Mouse (Mus musculus) heart, embryonic 16.5 days (tissue): Measurements from ENCODE around the gene Crebl2. TPM values are rescaled to one million over a fixed set of nuclear protein-coding genes. Genes with fewer than 3 reads are reported as not detected.

Source experiments
- ATAC-seq: fragments of 200-750 bp; cut with Nextera tagmentation; replicated peaks from 2 replicates; pipeline ENCODE4 v1.8.0; 2017; ENCODE audit warnings: moderate number of reproducible peaks; ENCODE audit not compliant: insufficient read depth, low FRiP score; ENCODE audit errors: extremely low read depth
- H3K27ac ChIP-seq: fragments of 300-500 bp; sonication (generic); 2 replicates; pipeline ENCODE4 v1.5.1; 2014; ENCODE audit warnings: mild to moderate bottlenecking, low read length, control low read depth, moderate library complexity
- H3K27me3 ChIP-seq: fragments of 300-500 bp; sonication (generic); 2 replicates; pipeline ENCODE4 v1.6.1; 2014; ENCODE audit warnings: low read length, mixed read lengths; ENCODE audit not compliant: control insufficient read depth, insufficient read depth
- H3K36me3 ChIP-seq: fragments of 300-500 bp; sonication (generic); 2 replicates; pipeline ENCODE4 v1.6.1; 2014; ENCODE audit not compliant: control insufficient read depth, insufficient read depth
- H3K4me1 ChIP-seq: fragments of 300-500 bp; sonication (generic); 2 replicates; pipeline ENCODE4 v1.6.1; 2014; ENCODE audit warnings: low read length, mixed read lengths; ENCODE audit not compliant: control insufficient read depth, insufficient read depth
- H3K4me2 ChIP-seq: fragments of 300-500 bp; sonication (generic); 2 replicates; pipeline ENCODE4 v1.6.1; 2014; ENCODE audit warnings: low read depth, mild to moderate bottlenecking, control low read depth, low read length
- H3K4me3 ChIP-seq: fragments of 300-500 bp; sonication (generic); 2 replicates; pipeline ENCODE4 v1.5.1; 2014; ENCODE audit warnings: mild to moderate bottlenecking, control low read depth, low read length
- H3K9ac ChIP-seq: fragments of 300-500 bp; sonication (generic); 2 replicates; pipeline ENCODE4 v1.6.1; 2014; ENCODE audit warnings: low read length, control low read depth
- H3K9me3 ChIP-seq: fragments of 300-500 bp; sonication (generic); replicated peaks from 2 replicates; pipeline ENCODE4 v1.6.1; 2016; ENCODE audit warnings: low read length; ENCODE audit not compliant: control insufficient read depth
- WGBS: fragments of 180-500 bp; shearing (Covaris S2); extraction: QIAGEN DNeasy Blood & Tissue Kit; methylation state at CpG from one replicate; pipeline ENCODE4 v1.1.7; 2014; 5-methylcytosine and 5-hydroxymethylcytosine counted together
- polyA plus RNA-seq: library from polyadenylated mRNA; unstranded; fragments of >200 nt; fragmentation: Nextera tagmentation; extraction: Ambion mirVana; gene quantifications from 2 replicates; pipeline ENCODE4 v1.2.1, GENCODE M21; 2015

Gene Crebl2
- polyA plus RNA-seq, 1 experiment from 2014 or later, result 2.6 TPM

GRCm38 (mm10) chr6:134873018-134873417 lies 43.1 kb downstream of the Crebl2 start:
- Histone ChIP-seq H3K9ac (no peak overlapping the region), H3K27ac (no peak overlapping the region), H3K36me3 (peaks cover 12% of the 10 kb centered on the region), H3K4me2 (no peak overlapping the region), H3K4me1 (no peaks in the 10 kb centered on the region), H3K27me3 (no peaks in the 10 kb centered on the region), H3K4me3 (no peak overlapping the region), H3K9me3 (no peaks in the 10 kb centered on the region)
- WGBS, result 78% methylated on average over 2 of the region's 2 CpGs
- ATAC-seq, result no peak

GRCm38 (mm10) chr6:134876795-134877194 lies 46.8 kb downstream of the Crebl2 start:
- Histone ChIP-seq H3K9me3 (no peaks in the 10 kb centered on the region), H3K27ac (no peak overlapping the region), H3K36me3 (no peaks in the 10 kb centered on the region), H3K4me1 (no peaks in the 10 kb centered on the region), H3K9ac (no peak overlapping the region), H3K27me3 (no peaks in the 10 kb centered on the region), H3K4me3 (no peak overlapping the region), H3K4me2 (no peak overlapping the region)
- ATAC-seq, result no peak
- WGBS, result 69% methylated on average over 6 of the region's 6 CpGs

GRCm38 (mm10) chr6:134877276-134877675 lies 47.3 kb downstream of the Crebl2 start:
- no peak overlapping the region for H3K4me2 ChIP-seq
- ATAC-seq, result no peak
- H3K27me3 ChIP-seq, result no peaks in the 10 kb centered on the region
- no peaks in the 10 kb centered on the region for H3K4me1 ChIP-seq
- 81% methylated on average over 4 of the region's 4 CpGs for WGBS
- H3K36me3 ChIP-seq, result no peaks in the 10 kb centered on the region
- H3K27ac ChIP-seq, result no peak overlapping the region
- H3K9me3 ChIP-seq, result no peaks in the 10 kb centered on the region
- no peak overlapping the region for H3K9ac ChIP-seq
- H3K4me3 ChIP-seq, result no peak overlapping the region

GRCm38 (mm10) chr6:134877892-134878291 lies 47.9 kb downstream of the Crebl2 start:
- H3K4me3 ChIP-seq, result no peak overlapping the region
- H3K27me3 ChIP-seq, result no peaks in the 10 kb centered on the region
- no peak for ATAC-seq
- no peaks in the 10 kb centered on the region for H3K9me3 ChIP-seq
- no peak overlapping the region for H3K27ac ChIP-seq
- H3K36me3 ChIP-seq, result no peaks in the 10 kb centered on the region
- H3K4me2 ChIP-seq, result no peak overlapping the region
- WGBS, result 73% methylated on average over 1 of the region's 1 CpGs
- H3K9ac ChIP-seq, result no peak overlapping the region
- no peaks in the 10 kb centered on the region for H3K4me1 ChIP-seq

GRCm38 (mm10) chr6:134879556-134879955 lies 49.6 kb downstream of the Crebl2 start:
- Histone ChIP-seq H3K27me3 (no peaks in the 10 kb centered on the region), H3K4me2 (no peak overlapping the region), H3K9ac (no peak overlapping the region), H3K36me3 (no peaks in the 10 kb centered on the region), H3K9me3 (no peaks in the 10 kb centered on the region), H3K4me3 (no peak overlapping the region), H3K27ac (no peak overlapping the region), H3K4me1 (no peaks in the 10 kb centered on the region)
- 75% methylated on average over 5 of the region's 5 CpGs for WGBS
- no peak for ATAC-seq

GRCm38 (mm10) chr6:134880046-134880445 lies 50.1 kb downstream of the Crebl2 start:
- Histone ChIP-seq H3K27ac (no peak overlapping the region), H3K4me2 (no peak overlapping the region), H3K9ac (no peak overlapping the region), H3K9me3 (no peaks in the 10 kb centered on the region), H3K4me1 (no peaks in the 10 kb centered on the region), H3K36me3 (no peaks in the 10 kb centered on the region), H3K4me3 (no peak overlapping the region), H3K27me3 (no peaks in the 10 kb centered on the region)
- WGBS, result 69% methylated on average over 2 of the region's 2 CpGs
- ATAC-seq, result no peak

- no peaks in the 10 kb centered on the region for H3K27me3 ChIP-seq
- no peak for ATAC-seq
- no peaks in the 10 kb centered on the region for H3K9me3 ChIP-seq
- no peak overlapping the region for H3K4me2 ChIP-seq
- no peak overlapping the region for H3K27ac ChIP-seq
- no peak overlapping the region for H3K9ac ChIP-seq
- no peak overlapping the region for H3K4me3 ChIP-seq
- H3K4me1 ChIP-seq, result peaks cover 3% of the 10 kb centered on the region; the same call in 1 of the 2 replicates
- no peaks in the 10 kb centered on the region for H3K36me3 ChIP-seq
- 72% methylated on average over 4 of the region's 4 CpGs for WGBS
Observed at GRCm38 (mm10) chr6:134883661-134884060, 53.7 kb downstream of the Crebl2 start.

- Histone ChIP-seq H3K27ac (no peak overlapping the region), H3K4me3 (no peak overlapping the region), H3K9ac (no peak overlapping the region), H3K9me3 (no peaks in the 10 kb centered on the region), H3K27me3 (no peaks in the 10 kb centered on the region), H3K36me3 (no peaks in the 10 kb centered on the region), H3K4me1 (peaks cover 3% of the 10 kb centered on the region; the same call in 1 of the 2 replicates), H3K4me2 (no peak overlapping the region)
- no peak for ATAC-seq
- WGBS, result 95% methylated on average over 2 of the region's 2 CpGs
Observed at GRCm38 (mm10) chr6:134885515-134885914, 55.6 kb downstream of the Crebl2 start.

- Histone ChIP-seq H3K36me3 (no peaks in the 10 kb centered on the region), H3K9me3 (no peaks in the 10 kb centered on the region), H3K9ac (no peak overlapping the region), H3K27ac (no peak overlapping the region), H3K4me2 (no peak overlapping the region), H3K4me1 (peaks cover 3% of the 10 kb centered on the region; the same call in 1 of the 2 replicates), H3K27me3 (no peaks in the 10 kb centered on the region), H3K4me3 (no peak overlapping the region)
- 74% methylated on average over 8 of the region's 8 CpGs for WGBS
- no peak for ATAC-seq
Observed at GRCm38 (mm10) chr6:134886475-134886874, 56.5 kb downstream of the Crebl2 start.

GRCm38 (mm10) chr6:134887008-134887407 lies 57.1 kb downstream of the Crebl2 start:
- Histone ChIP-seq H3K9me3 (no peaks in the 10 kb centered on the region), H3K27ac (no peak overlapping the region), H3K4me2 (no peak overlapping the region), H3K4me3 (no peak overlapping the region), H3K4me1 (peaks cover 3% of the 10 kb centered on the region; the same call in 1 of the 2 replicates), H3K27me3 (no peaks in the 10 kb centered on the region), H3K9ac (no peak overlapping the region), H3K36me3 (no peaks in the 10 kb centered on the region)
- 49% methylated on average over 5 of the region's 5 CpGs for WGBS
- no peak for ATAC-seq
